Mouse (Mus musculus): Measurements from ENCODE around the gene Zmynd8. TPM values are rescaled to one million over a fixed set of nuclear protein-coding genes. Genes with fewer than 3 reads are reported as not detected.

The Zmynd8 gene
- total RNA-seq, 1 experiment = 49.7 TPM

GRCm38 (mm10) chr2:165791026-165791425, 107.8 kb downstream of the Zmynd8 start:
- peaks cover 17% of the 10 kb centered on the region; the same call in 1 of the 2 replicates for H3K36me3 ChIP-seq (ENCODE audit: control insufficient read depth, insufficient read depth, low read length, poor library complexity, severe bottlenecking)
- in situ Hi-C loops (cut with MboI; ENCODE audit: low sequenced_read_pairs in 2 of 2, unreplicated experiment in 2 of 2) = no loop called here
- peak; percentile 48; the same call in 1 of the 2 replicates for TF ChIP-seq CHD2 (IDR thresholded peaks at IDR 0.05; ENCODE audit: low read depth, low read length)
- no peak for TF ChIP-seq MAFK (IDR thresholded peaks at IDR 0.05; ENCODE audit: insufficient read depth, low read depth, low read length)
- peaks cover 7 to 22% of the 10 kb centered on the region in 2 experiments for H3K4me1 ChIP-seq (ENCODE audit: control insufficient read depth in 2 of 2, insufficient read depth in 2 of 2, low read length in 2 of 2, poor library complexity in 1 of 2)
- no peaks in the 10 kb centered on the region for H3K9me3 ChIP-seq (ENCODE audit: control insufficient read depth, insufficient read depth, low read depth, low read length)
- H3K27ac ChIP-seq (ENCODE audit: insufficient read depth, low read depth, low read length, poor library complexity, severe bottlenecking) = no peak overlapping the region
- H3K9ac ChIP-seq (ENCODE audit: insufficient read depth, low read depth, low read length, poor library complexity, severe bottlenecking) = no peak overlapping the region
- no peak for DNase-seq (ENCODE audit: low read depth, low spot score)
- 0 out of 4 replicates have a peak overlapping the region, but pooled peaks of 1 of the 2 experiments have one; percentile 9 for H3K4me3 ChIP-seq (ENCODE audit: insufficient read depth in 1 of 2, low read depth in 1 of 2, low read length in 2 of 2, poor library complexity in 1 of 2, severe bottlenecking in 1 of 2)

GRCm38 (mm10) chr2:165789667-165790066, 109.1 kb downstream of the Zmynd8 start:
- Histone ChIP-seq H3K27ac (ENCODE audit: insufficient read depth, low read depth, low read length, poor library complexity, severe bottlenecking) (no peak overlapping the region; the same call in 1 of the 2 replicates), H3K9ac (ENCODE audit: insufficient read depth, low read depth, low read length, poor library complexity, severe bottlenecking) (no peak overlapping the region), H3K4me1 (ENCODE audit: control insufficient read depth in 2 of 2, insufficient read depth in 2 of 2, low read length in 2 of 2, poor library complexity in 1 of 2) (peaks cover 8 to 27% of the 10 kb centered on the region in 2 experiments), H3K4me3 (ENCODE audit: insufficient read depth in 1 of 2, low read depth in 1 of 2, low read length in 2 of 2, poor library complexity in 1 of 2, severe bottlenecking in 1 of 2) (no peak overlapping the region), H3K9me3 (ENCODE audit: control insufficient read depth, insufficient read depth, low read depth, low read length) (no peaks in the 10 kb centered on the region), H3K36me3 (ENCODE audit: control insufficient read depth, insufficient read depth, low read length, poor library complexity, severe bottlenecking) (peaks cover 19% of the 10 kb centered on the region; the same call in 1 of the 2 replicates)
- in situ Hi-C loops (cut with MboI; ENCODE audit: low sequenced_read_pairs in 2 of 2, unreplicated experiment in 2 of 2) = no loop called here
- no peak for TF ChIP-seq HCFC1 (IDR thresholded peaks at IDR 0.05; ENCODE audit: borderline replicate concordance, insufficient read depth, low read length)
- DNase-seq (ENCODE audit: low read depth, low spot score) = no peak

- TF ChIP-seq CHD2 (IDR thresholded peaks at IDR 0.05; ENCODE audit: low read depth, low read length) = no peak
- no peak for TF ChIP-seq HCFC1 (IDR thresholded peaks at IDR 0.05; ENCODE audit: borderline replicate concordance, insufficient read depth, low read length)
- TF ChIP-seq ZNF384 (IDR thresholded peaks at IDR 0.05; ENCODE audit: low read depth, low read length) = no peak
- TF ChIP-seq MAFK (IDR thresholded peaks at IDR 0.05; ENCODE audit: insufficient read depth, low read depth, low read length) = no peak
- TF ChIP-seq ZC3H11A (IDR thresholded peaks at IDR 0.05; ENCODE audit: borderline replicate concordance, low read depth, low read length) = no peak
- H3K4me3 ChIP-seq (ENCODE audit: insufficient read depth in 1 of 2, low read depth in 1 of 2, low read length in 2 of 2, poor library complexity in 1 of 2, severe bottlenecking in 1 of 2) = no peak overlapping the region
- no peak for DNase-seq (ENCODE audit: low read depth, low spot score)
- no peaks in the 10 kb centered on the region for H3K9me3 ChIP-seq (ENCODE audit: control insufficient read depth, insufficient read depth, low read depth, low read length)
- peaks cover 9 to 28% of the 10 kb centered on the region in 2 experiments for H3K4me1 ChIP-seq (ENCODE audit: control insufficient read depth in 2 of 2, insufficient read depth in 2 of 2, low read length in 2 of 2, poor library complexity in 1 of 2)
- in situ Hi-C loops (cut with MboI; ENCODE audit: low sequenced_read_pairs in 2 of 2, unreplicated experiment in 2 of 2) = no loop called here
- 0 out of 2 replicates have a peak overlapping the region, but pooled peaks have one; percentile 17 for H3K27ac ChIP-seq (ENCODE audit: insufficient read depth, low read depth, low read length, poor library complexity, severe bottlenecking)
- H3K36me3 ChIP-seq (ENCODE audit: control insufficient read depth, insufficient read depth, low read length, poor library complexity, severe bottlenecking) = peaks cover 17% of the 10 kb centered on the region; the same call in 1 of the 2 replicates
- H3K9ac ChIP-seq (ENCODE audit: insufficient read depth, low read depth, low read length, poor library complexity, severe bottlenecking) = no peak overlapping the region
These were observed 110.0 kb downstream of the Zmynd8 start for GRCm38 (mm10) chr2:165788796-165789195.

DNA sequence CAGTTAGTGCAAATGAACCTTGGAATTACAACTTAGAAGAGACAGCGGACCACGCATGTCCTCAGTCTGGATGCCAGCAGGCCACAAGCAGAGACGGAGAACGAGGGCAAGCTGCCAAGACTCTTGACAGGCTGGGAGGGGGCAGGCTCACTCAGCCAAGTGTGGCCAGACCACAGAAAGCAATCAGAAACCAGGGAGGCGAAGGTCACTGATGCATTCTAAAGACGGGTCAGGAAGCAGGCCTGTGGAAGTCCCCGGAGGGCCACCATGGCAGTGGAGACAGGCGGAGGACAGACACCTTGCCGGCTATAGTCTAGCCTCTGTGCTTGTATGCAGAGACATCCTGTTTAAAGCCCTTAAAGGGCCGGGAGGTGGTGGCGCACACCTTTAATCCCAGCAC, 110.8 kb downstream of the Zmynd8 start:
- H3K9ac ChIP-seq (ENCODE audit: insufficient read depth, low read depth, low read length, poor library complexity, severe bottlenecking) = no peak overlapping the region
- DNase-seq (ENCODE audit: low read depth, low spot score) = no peak
- H3K4me1 ChIP-seq (ENCODE audit: control insufficient read depth in 2 of 2, insufficient read depth in 2 of 2, low read length in 2 of 2, poor library complexity in 1 of 2) = peaks cover 11 to 29% of the 10 kb centered on the region in 2 experiments
- H3K36me3 ChIP-seq (ENCODE audit: control insufficient read depth, insufficient read depth, low read length, poor library complexity, severe bottlenecking) = peaks cover 13% of the 10 kb centered on the region; the same call in 1 of the 2 replicates
- no peaks in the 10 kb centered on the region for H3K9me3 ChIP-seq (ENCODE audit: control insufficient read depth, insufficient read depth, low read depth, low read length)
- TF ChIP-seq CHD2 (IDR thresholded peaks at IDR 0.05; ENCODE audit: low read depth, low read length) (no peak), ZC3H11A (IDR thresholded peaks at IDR 0.05; ENCODE audit: borderline replicate concordance, low read depth, low read length) (no peak), ZNF384 (IDR thresholded peaks at IDR 0.05; ENCODE audit: low read depth, low read length) (no peak), HCFC1 (IDR thresholded peaks at IDR 0.05; ENCODE audit: borderline replicate concordance, insufficient read depth, low read length) (no peak)
- in situ Hi-C loops (cut with MboI; ENCODE audit: low sequenced_read_pairs in 2 of 2, unreplicated experiment in 2 of 2) = no loop called here
- H3K27ac ChIP-seq (ENCODE audit: insufficient read depth, low read depth, low read length, poor library complexity, severe bottlenecking) = no peak overlapping the region
- no peak overlapping the region for H3K4me3 ChIP-seq (ENCODE audit: insufficient read depth in 1 of 2, low read depth in 1 of 2, low read length in 2 of 2, poor library complexity in 1 of 2, severe bottlenecking in 1 of 2)

DNA sequence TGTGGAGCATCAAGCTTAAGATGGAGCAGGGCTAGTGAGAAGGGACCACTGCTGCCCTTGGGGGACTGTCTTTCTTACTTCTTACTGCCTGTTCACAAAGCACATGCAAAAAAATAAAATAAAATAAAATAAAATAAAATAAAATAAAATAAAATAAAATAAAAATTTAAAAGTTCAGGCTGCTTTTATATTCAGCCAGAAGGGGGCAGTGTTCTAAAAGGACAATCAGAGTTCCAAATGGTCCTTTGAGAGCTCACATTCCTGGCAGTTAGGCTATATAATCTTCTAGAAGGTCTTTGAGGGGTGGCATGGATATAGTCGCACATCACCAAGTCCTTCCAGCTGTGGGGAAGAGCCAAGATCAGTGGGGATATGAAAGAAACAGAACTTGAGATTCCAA, 112.3 kb downstream of the Zmynd8 start:
- TF ChIP-seq MAFK (IDR thresholded peaks at IDR 0.05; ENCODE audit: insufficient read depth, low read depth, low read length) (no peak), HCFC1 (IDR thresholded peaks at IDR 0.05; ENCODE audit: borderline replicate concordance, insufficient read depth, low read length) (no peak), ZC3H11A (IDR thresholded peaks at IDR 0.05; ENCODE audit: borderline replicate concordance, low read depth, low read length) (no peak), ZNF384 (IDR thresholded peaks at IDR 0.05; ENCODE audit: low read depth, low read length) (no peak), CHD2 (IDR thresholded peaks at IDR 0.05; ENCODE audit: low read depth, low read length) (no peak)
- no peak overlapping the region for H3K27ac ChIP-seq (ENCODE audit: insufficient read depth, low read depth, low read length, poor library complexity, severe bottlenecking)
- H3K9me3 ChIP-seq (ENCODE audit: control insufficient read depth, insufficient read depth, low read depth, low read length) = no peaks in the 10 kb centered on the region
- peaks cover 13% of the 10 kb centered on the region; the same call in 1 of the 2 replicates for H3K36me3 ChIP-seq (ENCODE audit: control insufficient read depth, insufficient read depth, low read length, poor library complexity, severe bottlenecking)
- in situ Hi-C loops (cut with MboI; ENCODE audit: low sequenced_read_pairs in 2 of 2, unreplicated experiment in 2 of 2) = no loop called here
- no peak overlapping the region for H3K9ac ChIP-seq (ENCODE audit: insufficient read depth, low read depth, low read length, poor library complexity, severe bottlenecking)
- peaks cover 13 to 35% of the 10 kb centered on the region in 2 experiments for H3K4me1 ChIP-seq (ENCODE audit: control insufficient read depth in 2 of 2, insufficient read depth in 2 of 2, low read length in 2 of 2, poor library complexity in 1 of 2)
- H3K4me3 ChIP-seq (ENCODE audit: insufficient read depth in 1 of 2, low read depth in 1 of 2, low read length in 2 of 2, poor library complexity in 1 of 2, severe bottlenecking in 1 of 2) = no peak overlapping the region
- DNase-seq (ENCODE audit: low read depth, low spot score) = no peak

Measured in ES-E14 (cell line).